Mouse (Mus musculus): ENCODE data around the gene Rdh13. TPM values are rescaled to one million over a fixed set of nuclear protein-coding genes. Genes with fewer than 3 reads are reported as not detected.

Gene Rdh13
- total and polyA plus RNA-seq, 2 experiments from 2014 or later, result 45.3 to 61.3 TPM

- DNase-seq (ENCODE audit: low spot score) (no peak), ATAC-seq (ENCODE audit: low FRiP score) (no peak)
- H3K36me3 ChIP-seq (ENCODE audit: insufficient read depth, low read length), result no peaks in the 10 kb centered on the region
Measured at GRCm38 (mm10) chr7:4397730-4398129, 47.7 kb downstream of the Rdh13 start, which contains the start of gene Gp6. TSS of gene Gp6 (minus strand) at chr7:4397744.

More at GRCm38 (mm10) chr7:4397730-4398129, 47.7 kb downstream of the Rdh13 start, which contains the start of gene Gp6:
- Histone ChIP-seq H3K4me2 (ENCODE audit: low read depth, low read length, poor library complexity, severe bottlenecking) (no peak within 1 kb of the TSS), H3K27me3 (ENCODE audit: insufficient read depth, low read length) (no peaks in the 10 kb centered on the region), H3K9me3 (ENCODE audit: low read length) (no peaks in the 10 kb centered on the region), H3K4me1 (ENCODE audit: insufficient read depth, low read length) (no peaks in the 10 kb centered on the region), H3K4me3 (ENCODE audit: low read depth, low read length) (no peak within 1 kb of the TSS), H3K27ac (ENCODE audit: low read depth, low read length) (no peak within 1 kb of the TSS), H3K9ac (replicated peaks; ENCODE audit: low read length, poor library complexity, severe bottlenecking) (no peak within 1 kb of the TSS)
- 93% methylated on average over 1 of the region's 1 CpGs for WGBS
- no peak for TF ChIP-seq CTCF (IDR thresholded peaks at IDR 0.05)

Small RNA genes lying within 50 kb of the gene (microRNA-seq; reads per million reads assigned to microRNA genes)
- gene Gm24605 (ENCODE audit: borderline number of aligned reads) (not detected), gene Gm24752 (ENCODE audit: borderline number of aligned reads) (not detected), gene Gm25349 (ENCODE audit: borderline number of aligned reads) (not detected)

Other genes with a start within 250 kb of the Rdh13 start
- gene Lilra5, start 207.9 kb downstream of the Rdh13 start, total RNA-seq (2014; rRNA removed), result 0.09 TPM in 1 of 2 replicates, not detected in the other
- gene Lilra5, start 207.9 kb downstream of the Rdh13 start, polyA plus RNA-seq (2015; fragmentation: Nextera tagmentation; extraction: Ambion mirVana), result 0.12 TPM in 1 of 2 replicates, not detected in the other
- not detected in 2 replicates for gene Ncr1, start 107.9 kb downstream of the Rdh13 start, total RNA-seq (2014; rRNA removed)
- gene Ncr1, start 107.9 kb downstream of the Rdh13 start, polyA plus RNA-seq (2015; fragmentation: Nextera tagmentation; extraction: Ambion mirVana), result not detected in 2 replicates
- gene Gp6, start 47.9 kb downstream of the Rdh13 start, total RNA-seq (2014; rRNA removed), result not detected in 2 replicates
- gene Gp6, start 47.9 kb downstream of the Rdh13 start, polyA plus RNA-seq (2015; fragmentation: Nextera tagmentation; extraction: Ambion mirVana), result not detected in 2 replicates
- gene Eps8l1, start 15.0 kb upstream of the Rdh13 start, total RNA-seq (2014; rRNA removed), result 3.9 and 13.3 TPM in 2 replicates
- 5.2 and 7.4 TPM in 2 replicates for gene Eps8l1, start 15.0 kb upstream of the Rdh13 start, polyA plus RNA-seq (2015; fragmentation: Nextera tagmentation; extraction: Ambion mirVana)
- gene Ppp1r12c, start 56.0 kb upstream of the Rdh13 start, total RNA-seq (2014; rRNA removed), result 75.5 and 114 TPM in 2 replicates
- gene Ppp1r12c, start 56.0 kb upstream of the Rdh13 start, polyA plus RNA-seq (2015; fragmentation: Nextera tagmentation; extraction: Ambion mirVana), result 34.6 and 35.0 TPM in 2 replicates
- gene Tnnt1, start 70.7 kb upstream of the Rdh13 start, total RNA-seq (2014; rRNA removed), result 2.9 and 4.2 TPM in 2 replicates
- 3.3 and 4.1 TPM in 2 replicates for gene Tnnt1, start 70.7 kb upstream of the Rdh13 start, polyA plus RNA-seq (2015; fragmentation: Nextera tagmentation; extraction: Ambion mirVana)
- gene Tnni3, start 78.6 kb upstream of the Rdh13 start, total RNA-seq (2014; rRNA removed), result 4.1 TPM in 1 of 2 replicates, not detected in the other
- gene Tnni3, start 78.6 kb upstream of the Rdh13 start, polyA plus RNA-seq (2015; fragmentation: Nextera tagmentation; extraction: Ambion mirVana), result 1.4 and 1.7 TPM in 2 replicates
- gene Dnaaf3, start 86.8 kb upstream of the Rdh13 start, total RNA-seq (2014; rRNA removed), result 0.80 and 2.4 TPM in 2 replicates
- gene Dnaaf3, start 86.8 kb upstream of the Rdh13 start, polyA plus RNA-seq (2015; fragmentation: Nextera tagmentation; extraction: Ambion mirVana), result 1.3 and 1.7 TPM in 2 replicates
- gene Syt5, start 101.9 kb upstream of the Rdh13 start, total RNA-seq (2014; rRNA removed), result 84.7 and 147 TPM in 2 replicates
- gene Syt5, start 101.9 kb upstream of the Rdh13 start, polyA plus RNA-seq (2015; fragmentation: Nextera tagmentation; extraction: Ambion mirVana), result 184 and 194 TPM in 2 replicates
- 2.4 and 3.6 TPM in 2 replicates for gene Ptprh, start 158.4 kb upstream of the Rdh13 start, total RNA-seq (2014; rRNA removed)
- 1.1 and 1.3 TPM in 2 replicates for gene Ptprh, start 158.4 kb upstream of the Rdh13 start, polyA plus RNA-seq (2015; fragmentation: Nextera tagmentation; extraction: Ambion mirVana)
- gene Tmem86b, start 185.8 kb upstream of the Rdh13 start, total RNA-seq (2014; rRNA removed), result 12.4 and 17.4 TPM in 2 replicates
- 0.76 and 1.00 TPM in 2 replicates for gene Tmem86b, start 185.8 kb upstream of the Rdh13 start, polyA plus RNA-seq (2015; fragmentation: Nextera tagmentation; extraction: Ambion mirVana)
- gene Ppp6r1, start 213.4 kb upstream of the Rdh13 start, total RNA-seq (2014; rRNA removed), result 103 and 131 TPM in 2 replicates
- 7.7 and 10.1 TPM in 2 replicates for gene Ppp6r1, start 213.4 kb upstream of the Rdh13 start, polyA plus RNA-seq (2015; fragmentation: Nextera tagmentation; extraction: Ambion mirVana)
- gene Hspbp1, start 239.4 kb upstream of the Rdh13 start, total RNA-seq (2014; rRNA removed), result 247 TPM in 2 replicates
- gene Hspbp1, start 239.4 kb upstream of the Rdh13 start, polyA plus RNA-seq (2015; fragmentation: Nextera tagmentation; extraction: Ambion mirVana), result 193 and 199 TPM in 2 replicates
- 202 and 226 TPM in 2 replicates for gene Brsk1, start 245.0 kb upstream of the Rdh13 start, total RNA-seq (2014; rRNA removed)
- gene Brsk1, start 245.0 kb upstream of the Rdh13 start, polyA plus RNA-seq (2015; fragmentation: Nextera tagmentation; extraction: Ambion mirVana), result 6.9 and 7.2 TPM in 2 replicates